Mouse (Mus musculus): ENCODE data around the gene March1.

- TF ChIP-seq CTCF (conservative IDR thresholded peaks at IDR 0.05; ENCODE audit: low read length): no peak
- TF ChIP-seq NANOG (IDR thresholded peaks at IDR 0.05; ENCODE audit: borderline replicate concordance, low read length): no peak
Observed at GRCm38 (mm10) chr8:66185226-66185625, 567.5 kb downstream of the March1 start.

Data from E14TG2a.4 (cell line).